Mouse (Mus musculus) liver, adult 2 months (tissue): ENCODE data around the gene Adpgk.

Experiments
- CTCF ChIP-seq: fragments of 200-500 bp; IDR thresholded peaks from 2 replicates; pipeline ENCODE4 v1.5.1; 2011; ENCODE audit warnings: low read depth, low read length, control low read depth
- POLR2A ChIP-seq: fragments of 200-500 bp; IDR thresholded peaks from 2 replicates; pipeline ENCODE4 v1.6.1; 2011; ENCODE audit warnings: low read length, control low read depth; ENCODE audit not compliant: insufficient read depth; ENCODE audit errors: extremely low read depth

DNA sequence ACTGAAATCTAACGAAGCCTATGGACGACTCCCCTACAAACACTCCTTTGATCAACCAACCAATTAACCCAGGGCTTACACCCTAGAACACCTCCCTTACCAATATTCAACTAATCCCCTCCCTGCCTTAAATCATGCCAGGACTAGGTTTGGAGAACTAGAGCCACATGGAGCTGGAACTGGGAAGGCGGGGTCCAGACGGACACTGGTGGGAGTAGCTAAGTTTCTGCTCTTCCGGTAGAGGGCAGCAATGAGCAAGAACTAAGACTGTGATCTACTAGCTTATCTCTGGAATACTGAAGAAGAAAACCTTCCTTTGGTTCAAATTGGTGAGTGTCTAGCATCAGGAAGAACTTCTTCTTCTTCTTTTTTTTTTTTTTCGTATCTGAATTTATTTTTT is 25.0 kb upstream of the Adpgk start:
- TF ChIP-seq CTCF (peak; percentile 57), POLR2A (no peak)
